ENCODE assay signal across 8 mouse cellular contexts in the genomic region with DNA sequence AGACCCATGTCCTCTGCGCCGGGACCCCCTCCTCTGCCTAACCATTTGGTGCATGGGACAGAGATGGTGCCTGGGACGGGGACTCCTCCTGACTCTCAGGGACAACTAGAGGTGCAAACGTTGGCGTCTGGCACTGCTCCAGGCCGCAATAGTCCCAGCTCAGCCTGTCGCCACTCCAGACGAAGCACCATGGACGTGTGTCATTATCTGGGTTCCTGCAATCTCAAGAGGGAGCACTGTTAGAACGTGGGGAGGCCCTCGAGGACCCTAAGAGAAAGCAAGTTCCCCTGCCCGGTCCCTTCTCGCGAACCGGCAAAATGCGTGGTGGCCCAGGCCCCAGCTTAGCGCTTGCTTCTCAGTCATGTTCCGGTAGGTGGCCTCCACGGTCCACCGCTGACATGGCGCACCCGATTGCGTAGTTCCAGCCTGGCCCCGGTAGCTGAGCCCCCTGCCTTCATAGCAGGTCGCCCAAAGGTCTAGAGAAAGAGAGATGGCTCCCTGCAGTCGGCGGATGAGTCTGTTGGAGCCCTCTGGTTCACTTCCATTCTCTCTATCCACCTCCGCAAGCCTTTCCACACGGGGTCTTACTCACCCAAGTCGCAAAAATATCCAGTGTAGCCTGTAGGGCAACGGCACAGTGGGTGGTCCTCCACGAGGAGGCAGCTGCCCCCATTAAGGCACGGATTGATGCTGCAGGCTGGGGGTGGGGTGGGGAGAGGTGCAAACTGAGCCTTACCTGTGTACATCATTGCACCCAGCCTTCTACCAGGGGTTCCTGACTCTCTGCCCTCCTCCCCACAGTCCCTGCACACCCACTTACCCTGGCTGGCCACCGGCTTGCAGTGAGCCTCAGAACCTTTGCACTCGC. TPM values are rescaled to one million over a fixed set of nuclear protein-coding genes. Genes with fewer than 3 reads are reported as not detected.
DNase-seq lines count a peak whose midpoint lies in the region; ATAC-seq and TF ChIP-seq lines count a peak whose summit lies in the region.

No protein-coding gene starts in this region.

- H3K9me3 ChIP-seq in forebrain, embryonic 16.5 days (ENCODE audit: control insufficient read depth, low read length) = no peaks in the 10 kb centered on the region
- H3K9me3 ChIP-seq in neural tube, embryonic 14.5 days (ENCODE audit: control insufficient read depth, low read length) = no peaks in the 10 kb centered on the region

- 0 out of 2 replicates have a peak overlapping the region, but pooled peaks have one; percentile 4 for H3K27ac ChIP-seq in brown adipose tissue, adult 24 weeks (replicated peaks; ENCODE audit: low read depth, low read length)
- H3K27ac ChIP-seq in forebrain, embryonic 16.5 days (ENCODE audit: low read length) = no peak overlapping the region
- H3K27ac ChIP-seq in layer of hippocampus, adult 2 months = peak overlapping the region; percentile 78
- H3K27ac ChIP-seq in neural tube, embryonic 14.5 days (ENCODE audit: low read depth, low read length) = no peak overlapping the region
- H3K27ac ChIP-seq in thymus, adult 2 months (ENCODE audit: control insufficient read depth, insufficient read depth, low read length) = no peak overlapping the region

- peak; percentile 91 for DNase-seq in CD4-positive, CD25-positive, alpha-beta regulatory T cell, adult 2 months (ENCODE audit: low read depth, low spot score)
- DNase-seq in heart, postnatal 4 days = peak; percentile 81
- DNase-seq in layer of hippocampus, adult 2 months (ENCODE audit: low spot score in 2 of 2) = peak; percentile 52 to 70
- peak; percentile 71 to 73 for DNase-seq in lung, adult 18-20 months
- DNase-seq in thymus, adult 2 months = peak; percentile 85

- H3K27me3 ChIP-seq in forebrain, embryonic 16.5 days (replicated peaks; ENCODE audit: control insufficient read depth, insufficient read depth, low read length) = peaks cover 33% of the 10 kb centered on the region
- H3K27me3 ChIP-seq in neural tube, embryonic 14.5 days (ENCODE audit: control insufficient read depth, insufficient read depth, low read length) = peaks cover 26% of the 10 kb centered on the region
- peaks cover 12% of the 10 kb centered on the region; the same call in 1 of the 2 replicates for H3K27me3 ChIP-seq in thymus, adult 2 months (ENCODE audit: control insufficient read depth, insufficient read depth, low read length)

- H3K4me2 ChIP-seq in forebrain, embryonic 16.5 days (ENCODE audit: low read length) = peak overlapping the region; percentile 40
- peak overlapping the region; percentile 29; the same call in 1 of the 2 replicates for H3K4me2 ChIP-seq in neural tube, embryonic 14.5 days (ENCODE audit: low read depth, low read length)

- ATAC-seq in forebrain, embryonic 16.5 days = peak; percentile 76
- ATAC-seq in neural tube, embryonic 14.5 days (ENCODE audit: low read depth) = peak; percentile 80; the same call in 1 of the 2 replicates

- TF ChIP-seq POLR2A in thymus, adult 2 months (IDR thresholded peaks at IDR 0.05; ENCODE audit: control insufficient read depth, extremely low read depth, insufficient read depth, low read length, poor library complexity) = no peak

- peak overlapping the region; percentile 39 for H3K9ac ChIP-seq in forebrain, embryonic 16.5 days (replicated peaks; ENCODE audit: low read depth, low read length)
- no peak overlapping the region for H3K9ac ChIP-seq in neural tube, embryonic 14.5 days (replicated peaks; ENCODE audit: low read depth, low read length)

- peaks cover 2% of the 10 kb centered on the region; the same call in 1 of the 2 replicates for H3K4me1 ChIP-seq in brown adipose tissue, adult 24 weeks (ENCODE audit: control insufficient read depth, insufficient read depth, insufficient read length, low read length)
- peaks cover 7% of the 10 kb centered on the region for H3K4me1 ChIP-seq in forebrain, embryonic 16.5 days (replicated peaks; ENCODE audit: control insufficient read depth, insufficient read depth, low read length)
- H3K4me1 ChIP-seq in neural tube, embryonic 14.5 days (ENCODE audit: control insufficient read depth, insufficient read depth, low read length) = no peaks in the 10 kb centered on the region
- peaks cover 25% of the 10 kb centered on the region for H3K4me1 ChIP-seq in thymus, adult 2 months (replicated peaks; ENCODE audit: control insufficient read depth, insufficient read depth, low read length)

- TF ChIP-seq CTCF in layer of hippocampus, adult 2 months (conservative IDR thresholded peaks at IDR 0.05) = peak; percentile 89
- peak; percentile 85 for TF ChIP-seq CTCF in thymus, adult 2 months (IDR thresholded peaks at IDR 0.05; ENCODE audit: borderline replicate concordance, control insufficient read depth, extremely low read depth, insufficient read depth, low read length, poor library complexity)

- 14% methylated on average over 35 of the region's 35 CpGs for WGBS in forebrain, embryonic 16.5 days
- WGBS in neural tube, embryonic 14.5 days = 13% methylated on average over 35 of the region's 35 CpGs
- WGBS in thymus, adult 2 months = 13% methylated on average over 35 of the region's 35 CpGs

- H3K4me3 ChIP-seq in brown adipose tissue, adult 24 weeks (ENCODE audit: insufficient read depth, low read depth, low read length) = peak overlapping the region; percentile 42
- peak overlapping the region; percentile 20 for H3K4me3 ChIP-seq in forebrain, embryonic 16.5 days (replicated peaks; ENCODE audit: low read length)
- peak overlapping the region; percentile 49 for H3K4me3 ChIP-seq in layer of hippocampus, adult 2 months
- H3K4me3 ChIP-seq in neural tube, embryonic 14.5 days (ENCODE audit: low read depth, low read length) = 0 out of 2 replicates have a peak overlapping the region, but pooled peaks have one; percentile 6
- 0 out of 2 replicates have a peak overlapping the region, but pooled peaks have one; percentile 9 for H3K4me3 ChIP-seq in thymus, adult 2 months (ENCODE audit: control insufficient read depth, insufficient read depth, low read length)

- no peaks in the 10 kb centered on the region for H3K36me3 ChIP-seq in forebrain, embryonic 16.5 days (ENCODE audit: control insufficient read depth, insufficient read depth)
- no peaks in the 10 kb centered on the region for H3K36me3 ChIP-seq in neural tube, embryonic 14.5 days (ENCODE audit: control insufficient read depth, insufficient read depth, low read length)
- H3K36me3 ChIP-seq in thymus, adult 2 months (ENCODE audit: control insufficient read depth, insufficient read depth, low read length) = no peaks in the 10 kb centered on the region

RNA-seq across cellular contexts. Expression of a gene that starts 5.4 kb away (rescaled TPM):
- not detected in 2 replicates for polyA plus RNA-seq in brown adipose tissue, adult 24 weeks (2012; ENCODE audit: insufficient read depth, insufficient read length, missing spikeins)
- polyA plus RNA-seq in forebrain, embryonic 16.5 days (2015; fragmentation: Nextera tagmentation; extraction: Ambion mirVana) = not detected in 2 replicates
- total RNA-seq in heart, postnatal 4 days (2021) = not detected
- total RNA-seq in layer of hippocampus, adult 2 months (2021) = under 1 TPM; 0.44 to 0.93 TPM
- polyA plus RNA-seq in neural tube, embryonic 14.5 days (2014; fragmentation: Nextera tagmentation; extraction: Ambion mirVana) = 0.18 TPM in 1 of 2 replicates, not detected in the other
- 0.39 and 1.6 TPM in 2 replicates for polyA plus RNA-seq in thymus, adult 2 months (2012; rRNA removed)

RNA-seq across cellular contexts. Expression of a gene that starts 6.1 kb away (rescaled TPM):
- polyA plus RNA-seq in brown adipose tissue, adult 24 weeks (2012; ENCODE audit: insufficient read depth, insufficient read length, missing spikeins) = not detected in 2 replicates
- 0.43 and 0.84 TPM in 2 replicates for polyA plus RNA-seq in forebrain, embryonic 16.5 days (2015; fragmentation: Nextera tagmentation; extraction: Ambion mirVana)
- total RNA-seq in heart, postnatal 4 days (2021) = not detected
- not detected for total RNA-seq in layer of hippocampus, adult 2 months (2021)
- 0.55 and 1.2 TPM in 2 replicates for polyA plus RNA-seq in neural tube, embryonic 14.5 days (2014; fragmentation: Nextera tagmentation; extraction: Ambion mirVana)
- polyA plus RNA-seq in thymus, adult 2 months (2012; rRNA removed) = not detected in 2 replicates

RNA-seq across cellular contexts. Expression of a gene that starts 23.2 kb away (rescaled TPM):
- polyA plus RNA-seq in brown adipose tissue, adult 24 weeks (2012; ENCODE audit: insufficient read depth, insufficient read length, missing spikeins) = not detected in 2 replicates
- polyA plus RNA-seq in forebrain, embryonic 16.5 days (2015; fragmentation: Nextera tagmentation; extraction: Ambion mirVana) = 0.27 TPM in 1 of 2 replicates, not detected in the other
- total RNA-seq in heart, postnatal 4 days (2021) = not detected
- total RNA-seq in layer of hippocampus, adult 2 months (2021) = under 1 TPM in 1 of 2 experiments, not detected in 1; 0.15 TPM
- 0.19 and 0.32 TPM in 2 replicates for polyA plus RNA-seq in neural tube, embryonic 14.5 days (2014; fragmentation: Nextera tagmentation; extraction: Ambion mirVana)
- polyA plus RNA-seq in thymus, adult 2 months (2012; rRNA removed) = 0.83 and 6.0 TPM in 2 replicates

RNA-seq across cellular contexts. Expression of a gene that starts 23.7 kb away (rescaled TPM):
- 10.5 and 17.4 TPM in 2 replicates for polyA plus RNA-seq in brown adipose tissue, adult 24 weeks (2012; ENCODE audit: insufficient read depth, insufficient read length, missing spikeins)
- polyA plus RNA-seq in forebrain, embryonic 16.5 days (2015; fragmentation: Nextera tagmentation; extraction: Ambion mirVana) = 39.4 and 40.1 TPM in 2 replicates
- total RNA-seq in heart, postnatal 4 days (2021) = 10 to 100 TPM; 29.9 to 31.1 TPM
- 10 to 100 TPM; 64.8 to 65.8 TPM for total RNA-seq in layer of hippocampus, adult 2 months (2021)
- 39.0 and 42.1 TPM in 2 replicates for polyA plus RNA-seq in neural tube, embryonic 14.5 days (2014; fragmentation: Nextera tagmentation; extraction: Ambion mirVana)
- polyA plus RNA-seq in thymus, adult 2 months (2012; rRNA removed) = 228 and 238 TPM in 2 replicates

RNA-seq across cellular contexts. Expression of a gene that starts 42.9 kb away (rescaled TPM):
- not detected in 2 replicates for polyA plus RNA-seq in brown adipose tissue, adult 24 weeks (2012; ENCODE audit: insufficient read depth, insufficient read length, missing spikeins)
- polyA plus RNA-seq in forebrain, embryonic 16.5 days (2015; fragmentation: Nextera tagmentation; extraction: Ambion mirVana) = 4.1 and 4.3 TPM in 2 replicates
- 1 to 10 TPM; 2.1 to 2.3 TPM for total RNA-seq in heart, postnatal 4 days (2021)
- 10 to 100 TPM; 83.0 to 84.5 TPM for total RNA-seq in layer of hippocampus, adult 2 months (2021)
- polyA plus RNA-seq in neural tube, embryonic 14.5 days (2014; fragmentation: Nextera tagmentation; extraction: Ambion mirVana) = 5.8 and 6.7 TPM in 2 replicates
- polyA plus RNA-seq in thymus, adult 2 months (2012; rRNA removed) = 33.8 and 52.2 TPM in 2 replicates

Comparison
In these comparisons a context has a peak if more than half of its experiments do, and no peak if none do; other contexts are left out.
1. H3K27ac ChIP-seq: peak in brown adipose tissue, adult 24 weeks (single experiment) and layer of hippocampus, adult 2 months (single experiment); none in forebrain, embryonic 16.5 days (single experiment), neural tube, embryonic 14.5 days (single experiment) and thymus, adult 2 months (single experiment).
2. Peak in every context shown above with its lines, with median percentiles within 50 percentile points of each other: DNase-seq and H3K4me3 ChIP-seq.